Mouse (Mus musculus): ENCODE measurements around the gene 1810049J17Rik.

Gene 1810049J17Rik

DNA sequence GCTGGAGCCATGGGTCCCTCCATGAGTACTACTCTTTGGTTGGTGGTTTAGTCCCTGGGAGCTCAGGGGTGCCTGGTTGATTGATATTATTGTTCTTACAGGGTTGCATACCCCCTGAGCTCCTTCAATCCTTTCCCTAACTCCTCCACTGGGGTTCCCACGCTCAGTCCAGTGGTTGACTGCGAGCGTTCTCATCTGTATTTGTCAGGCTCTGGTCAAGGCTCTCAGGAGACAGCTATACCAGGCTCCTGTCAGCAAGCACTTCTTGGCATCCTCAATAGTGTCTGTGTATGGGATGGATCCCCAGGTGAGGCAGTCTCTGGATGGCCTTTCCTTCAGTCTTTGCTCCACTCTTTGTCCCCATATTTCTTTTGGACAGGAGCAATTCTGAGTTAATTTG, 25.2 kb upstream of the 1810049J17Rik start:
- DNase-seq (ENCODE audit: low read depth), result no peak

DNA sequence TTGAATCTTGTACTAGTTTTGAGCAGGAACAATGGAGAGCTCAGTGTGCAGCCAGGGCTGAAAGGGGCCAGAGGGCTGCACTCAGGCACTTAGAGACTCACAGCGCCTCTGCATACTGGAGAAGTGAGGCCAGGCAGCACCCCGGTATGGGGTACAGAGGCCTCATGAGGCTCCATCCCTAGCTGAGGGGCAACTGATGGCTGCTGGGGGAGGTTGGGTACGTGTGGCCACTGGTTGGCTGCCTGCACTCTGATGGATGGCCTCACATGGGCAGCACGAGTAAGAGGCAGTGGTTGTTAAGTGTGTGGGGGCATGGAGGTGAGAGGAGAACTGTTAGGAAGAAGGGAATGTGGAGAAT, 19.7 kb upstream of the 1810049J17Rik start:
- DNase-seq (ENCODE audit: low read depth), result no peak

DNA sequence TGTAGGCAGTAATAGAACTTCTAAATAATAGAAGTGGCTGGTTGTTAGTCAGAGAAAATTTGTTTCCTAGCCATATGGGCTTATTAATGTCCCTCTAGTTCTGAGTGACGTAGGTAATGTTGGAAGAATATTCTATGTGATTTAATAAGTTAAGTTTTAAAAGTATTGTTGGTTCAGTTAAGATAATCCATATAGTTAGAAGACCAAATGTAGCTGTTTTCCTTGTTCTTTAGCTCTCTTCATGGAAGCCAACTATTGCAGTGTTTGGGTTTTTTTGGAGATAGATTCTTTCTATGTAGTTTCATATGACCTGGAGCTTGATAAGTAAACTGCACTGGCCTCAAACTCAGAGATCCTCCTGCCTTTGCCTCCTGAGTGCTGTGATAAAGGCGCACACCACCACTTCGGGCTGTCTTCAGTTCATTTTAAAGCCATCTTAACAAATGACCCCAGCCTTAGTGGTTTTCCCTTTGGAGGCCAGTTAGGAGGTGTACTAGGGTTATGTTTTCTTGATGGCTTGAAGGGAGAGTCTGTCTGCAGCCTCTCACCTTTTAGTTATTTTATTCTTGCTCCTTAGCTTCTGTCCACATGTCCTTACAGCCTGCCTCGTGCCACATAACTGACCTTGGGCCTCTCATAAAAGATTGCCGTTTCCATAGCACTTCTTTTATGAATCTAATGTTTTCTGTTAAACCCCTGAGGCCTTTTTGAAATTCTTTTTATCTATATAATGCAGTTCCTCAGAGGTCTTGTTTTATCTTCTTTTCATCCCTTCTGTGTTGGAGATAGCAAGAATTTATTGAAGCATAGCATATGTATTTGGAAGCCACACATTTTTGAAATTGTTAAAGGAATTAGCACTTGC, 19.1 kb upstream of the 1810049J17Rik start:
- no peak for DNase-seq (ENCODE audit: low read depth)

DNA sequence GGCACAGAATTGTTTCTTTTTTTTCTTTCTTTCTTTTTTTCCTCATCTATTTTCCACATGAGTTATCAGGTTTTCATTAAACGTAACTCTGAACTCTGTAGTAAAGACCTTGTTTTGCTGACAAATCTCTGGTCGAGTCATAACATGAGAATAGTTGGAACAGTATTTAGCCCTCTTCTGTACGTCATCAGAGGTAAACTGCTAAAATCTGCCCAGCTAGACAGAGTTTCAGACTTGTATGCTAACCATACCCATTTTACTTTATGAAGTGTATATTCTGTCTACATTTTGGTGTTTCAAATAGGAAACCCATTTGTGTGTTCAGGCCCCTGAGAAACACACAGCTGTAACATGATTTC, 16.1 kb upstream of the 1810049J17Rik start:
- no peak for DNase-seq (ENCODE audit: low read depth)

DNA sequence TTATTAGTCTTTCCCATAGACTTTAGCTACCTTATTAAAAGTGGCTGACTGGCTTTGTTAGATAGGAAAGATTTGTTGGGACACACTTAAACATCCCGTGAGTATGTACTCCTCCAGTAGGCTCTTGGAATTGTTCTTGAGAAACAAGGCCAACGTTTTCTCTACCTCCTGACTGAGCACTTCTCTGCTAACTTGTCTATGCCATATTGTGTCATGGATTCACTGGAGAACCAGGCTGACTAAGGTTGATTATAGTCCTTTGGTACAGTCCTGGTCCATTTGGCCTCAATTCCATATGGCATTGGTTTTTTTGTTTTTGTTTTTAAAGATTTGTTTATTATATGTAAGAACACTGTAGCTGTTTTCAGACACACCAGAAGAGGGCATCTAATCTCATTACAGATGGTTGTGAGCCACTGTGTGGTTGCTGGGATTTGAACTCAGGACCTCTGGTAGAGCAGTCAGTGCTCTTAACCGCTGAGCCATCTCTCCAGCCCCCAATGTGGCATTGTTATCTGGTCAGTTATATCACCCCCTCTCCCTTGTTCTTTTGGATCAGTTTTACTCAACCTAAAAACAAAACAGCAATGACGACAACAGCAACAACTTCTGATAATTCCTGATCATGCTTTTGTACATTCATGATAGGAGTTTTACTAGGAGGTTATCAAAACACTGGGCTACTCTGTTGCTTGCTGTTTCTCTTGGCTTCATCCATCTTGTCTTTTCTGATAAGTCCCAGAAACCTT, 15.5 kb upstream of the 1810049J17Rik start:
- DNase-seq (ENCODE audit: low read depth), result no peak

DNA sequence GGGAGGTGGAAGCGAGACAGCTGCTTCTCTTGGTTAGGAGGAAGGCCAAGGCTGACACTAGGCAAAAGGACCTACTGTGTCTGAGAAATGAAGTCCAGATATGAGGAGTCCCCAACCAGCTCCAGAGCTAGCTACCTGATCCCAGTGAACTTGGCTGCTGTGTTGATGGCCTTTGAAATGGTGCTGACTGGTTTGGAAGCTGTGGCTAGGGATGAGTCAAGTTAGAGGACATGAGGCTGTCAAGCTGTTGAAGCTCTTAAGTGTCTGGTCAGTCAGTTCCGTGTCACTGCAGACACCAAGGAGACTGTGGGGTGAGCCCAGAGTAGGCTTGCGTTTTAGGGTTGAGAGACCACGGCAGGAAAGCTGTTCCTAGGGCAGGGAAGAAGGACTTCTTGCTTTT, 12.7 kb upstream of the 1810049J17Rik start:
- no peak for DNase-seq (ENCODE audit: low read depth)

DNA sequence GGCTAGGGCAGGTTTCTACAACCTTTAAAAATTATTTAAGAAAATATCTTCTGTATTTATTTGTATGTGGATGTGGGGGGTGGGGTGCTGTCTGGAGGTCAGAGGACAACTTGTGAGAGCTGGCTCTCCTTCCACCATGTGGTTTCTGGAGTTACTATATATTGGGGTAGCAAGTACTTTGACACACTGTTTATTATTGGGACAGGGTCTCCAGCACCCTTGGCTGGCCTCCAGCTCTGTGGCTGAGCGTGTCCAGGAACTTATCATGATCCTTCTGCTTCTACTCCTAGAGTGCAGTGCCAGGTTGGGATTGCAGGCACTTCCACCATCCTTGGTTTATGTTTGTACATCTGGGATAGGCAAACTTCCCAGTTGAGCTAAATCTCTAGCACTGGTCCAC, 9.6 kb upstream of the 1810049J17Rik start:
- no peak for DNase-seq (ENCODE audit: low read depth)

DNA sequence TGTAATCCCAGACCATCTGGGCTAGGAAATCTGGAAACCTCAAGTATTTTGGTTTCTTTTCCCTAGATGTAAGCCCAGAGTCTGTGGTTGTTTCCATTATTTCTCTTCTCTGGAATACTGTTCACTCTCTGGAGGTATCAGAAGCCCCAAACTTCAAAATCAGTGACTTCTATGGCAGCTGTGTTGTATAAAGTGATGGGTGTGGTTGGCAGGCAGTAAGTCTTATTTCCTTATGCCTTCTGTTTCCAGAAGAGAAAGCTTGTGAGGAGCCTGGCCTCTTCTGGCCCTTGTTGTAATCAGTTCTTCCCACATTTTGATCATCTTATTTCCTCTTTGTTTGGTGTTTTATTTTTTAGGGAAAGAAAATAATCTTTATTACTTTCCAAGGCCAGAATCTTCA, 9.2 kb upstream of the 1810049J17Rik start:
- no peak for DNase-seq (ENCODE audit: low read depth)

DNA sequence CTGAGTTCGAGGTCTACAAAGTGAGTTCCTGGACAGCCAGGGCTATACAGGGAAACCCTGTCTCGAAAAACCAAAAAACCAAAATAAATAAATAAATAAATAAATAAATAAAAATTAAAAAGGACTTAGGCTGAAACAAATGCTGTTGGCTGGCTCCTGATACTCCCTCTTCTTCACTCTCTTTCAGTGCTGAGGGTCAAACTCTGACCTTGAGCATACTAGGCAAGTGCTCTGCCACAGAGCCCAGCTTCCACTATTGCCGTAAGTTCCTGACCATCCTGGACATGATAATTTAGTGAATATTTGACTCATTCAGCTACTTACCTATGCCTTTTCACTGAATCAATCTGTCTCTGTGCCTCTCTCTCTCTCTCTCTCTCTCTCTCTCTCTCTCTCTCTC, 8.7 kb upstream of the 1810049J17Rik start:
- DNase-seq (ENCODE audit: low read depth), result no peak

DNA sequence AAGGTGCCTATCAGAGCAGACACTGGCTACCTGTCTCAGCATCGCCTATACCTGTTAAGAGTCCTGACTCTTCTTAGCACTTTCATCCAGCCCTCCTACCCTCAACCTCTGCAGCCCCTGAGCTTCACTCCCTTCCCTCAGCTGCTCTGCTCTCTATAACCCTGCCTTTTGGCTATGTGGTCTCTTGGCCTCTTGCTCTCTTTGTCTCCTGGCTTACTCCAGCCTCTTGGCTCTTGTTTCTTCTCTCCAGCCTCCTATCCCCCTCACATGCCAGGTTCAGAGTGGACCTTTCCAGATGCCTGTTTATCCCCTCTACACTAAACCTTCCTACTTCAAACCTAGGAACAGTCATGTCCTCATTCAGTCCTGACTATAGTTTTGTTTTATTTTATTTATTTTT, 2.6 kb upstream of the 1810049J17Rik start:
- DNase-seq (ENCODE audit: low read depth), result no peak

DNA sequence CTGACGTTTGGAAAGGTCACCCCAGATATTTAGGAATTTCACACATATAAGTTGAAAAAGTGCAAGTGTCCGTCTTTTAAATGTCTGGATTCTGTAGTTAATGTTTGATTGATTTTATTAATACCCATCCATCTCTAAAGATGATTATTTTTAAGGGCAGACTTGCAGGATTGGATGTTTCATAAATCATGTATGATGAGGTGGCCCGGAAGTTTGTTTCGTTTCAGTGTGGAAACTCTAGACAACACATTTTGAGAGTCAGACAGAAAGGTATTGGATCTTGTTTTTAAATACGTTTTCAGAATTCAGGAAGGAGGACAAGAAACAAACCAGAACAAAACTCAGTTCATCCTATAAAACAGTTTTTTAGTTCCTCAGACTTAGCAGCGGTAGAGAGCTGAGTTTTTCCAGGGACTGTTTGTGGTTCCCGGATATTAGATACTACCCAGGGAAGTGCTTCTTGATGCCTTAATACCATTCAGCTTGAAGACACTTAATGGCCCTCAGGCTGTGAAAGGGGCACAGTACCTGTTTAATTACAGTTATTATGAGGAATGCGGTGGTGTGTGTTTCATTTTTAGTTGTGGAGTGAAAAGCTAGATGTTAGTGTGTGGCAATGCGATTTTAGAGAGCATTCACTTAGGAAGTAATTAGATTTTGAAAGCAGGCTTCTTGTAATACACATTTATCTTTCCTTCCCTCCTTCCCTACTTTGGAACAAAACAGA, 1.1 kb upstream of the 1810049J17Rik start:
- DNase-seq (ENCODE audit: low read depth), result peak; percentile 65

DNA sequence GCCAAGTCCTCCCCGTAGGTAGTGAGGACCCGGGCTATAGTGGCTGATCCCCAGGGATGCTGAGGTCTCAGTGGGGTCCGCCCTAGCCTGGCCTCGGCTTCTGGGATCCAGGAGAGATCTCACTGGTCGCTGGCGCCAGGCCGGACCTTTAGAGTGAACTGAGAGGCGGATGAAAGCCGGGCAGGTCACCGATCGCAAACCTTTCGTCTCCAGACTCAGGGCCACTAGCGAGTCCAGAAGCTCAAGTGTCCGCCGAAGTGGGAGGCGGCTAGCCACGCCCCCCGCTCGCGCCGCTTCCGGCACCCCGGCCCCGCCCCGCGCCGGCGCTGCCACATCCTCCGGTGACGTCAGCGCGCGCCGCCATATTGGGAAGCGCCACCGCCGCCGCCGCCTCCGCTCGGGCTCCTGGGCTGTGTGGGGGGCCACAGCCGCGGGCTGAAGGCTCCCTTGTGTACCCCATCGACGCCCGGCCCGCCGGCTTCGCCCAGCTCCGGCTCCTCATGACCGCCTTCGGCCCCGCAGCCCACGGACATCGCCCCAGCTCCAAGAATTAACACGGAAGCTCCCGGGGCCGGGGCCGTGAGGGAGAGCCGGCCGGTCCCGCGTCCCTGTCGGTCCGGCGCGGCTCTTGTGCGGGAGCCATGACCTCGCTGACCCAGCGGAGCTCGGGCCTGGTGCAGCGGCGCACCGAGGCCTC, 460 bp downstream of the 1810049J17Rik start, which contains the start of gene Golph3:
TSS of gene Golph3 (plus strand) at position 360 of the 697 bp plus-strand sequence.
- peak; percentile 93 for DNase-seq (ENCODE audit: low read depth)

DNA sequence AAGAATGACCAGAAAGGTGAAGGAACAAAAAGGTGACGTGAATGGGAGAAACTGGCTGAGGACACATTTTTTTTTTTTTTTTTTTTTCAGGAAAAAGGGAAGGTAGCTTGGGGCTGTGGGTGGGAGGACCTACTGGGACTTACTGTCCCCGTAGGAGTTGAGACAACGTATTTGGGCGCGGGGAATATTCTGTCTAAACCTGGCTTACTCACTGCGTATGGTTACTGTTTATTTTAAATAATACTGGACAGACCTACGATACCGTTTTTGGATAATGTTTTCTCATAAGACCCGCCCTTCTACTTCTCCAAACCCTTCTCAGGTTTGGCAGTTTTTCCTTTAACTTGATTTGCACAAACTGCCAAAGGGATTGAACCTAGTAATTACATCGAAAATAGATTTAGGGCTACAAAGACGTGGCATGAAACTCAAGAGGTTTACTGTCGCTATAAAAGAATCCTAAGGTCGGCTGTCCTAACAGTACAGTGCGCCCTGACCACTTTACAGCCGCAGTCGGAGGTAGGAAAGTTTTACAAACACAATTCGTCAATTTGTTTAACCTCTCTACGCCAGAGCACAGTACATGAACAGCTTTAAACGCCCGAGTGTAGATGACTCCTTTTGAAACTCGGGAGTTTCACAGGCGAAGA, 1.1 kb downstream of the 1810049J17Rik start:
- DNase-seq (ENCODE audit: low read depth), result no peak

DNA sequence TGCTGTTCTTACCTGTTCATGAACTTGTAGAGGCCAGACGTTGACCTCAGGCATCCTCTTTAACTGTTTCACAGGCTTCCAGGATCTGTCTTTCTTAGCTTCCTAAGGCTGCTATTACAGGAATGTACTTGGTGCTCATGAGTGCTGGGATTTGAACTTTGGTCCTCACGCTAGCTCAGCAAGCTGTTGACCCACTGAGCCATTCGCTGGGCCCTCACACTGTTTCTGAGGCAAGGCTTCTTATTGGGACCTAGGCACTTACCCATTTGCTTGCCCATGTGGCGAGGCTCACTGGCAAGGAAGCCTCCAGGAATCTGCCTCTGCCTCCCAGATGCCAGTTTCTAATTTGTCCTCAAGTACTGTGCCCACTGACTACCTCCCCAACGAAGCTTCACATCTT, 1.8 kb downstream of the 1810049J17Rik start:
- peak; percentile 16 for DNase-seq (ENCODE audit: low read depth)

DNA sequence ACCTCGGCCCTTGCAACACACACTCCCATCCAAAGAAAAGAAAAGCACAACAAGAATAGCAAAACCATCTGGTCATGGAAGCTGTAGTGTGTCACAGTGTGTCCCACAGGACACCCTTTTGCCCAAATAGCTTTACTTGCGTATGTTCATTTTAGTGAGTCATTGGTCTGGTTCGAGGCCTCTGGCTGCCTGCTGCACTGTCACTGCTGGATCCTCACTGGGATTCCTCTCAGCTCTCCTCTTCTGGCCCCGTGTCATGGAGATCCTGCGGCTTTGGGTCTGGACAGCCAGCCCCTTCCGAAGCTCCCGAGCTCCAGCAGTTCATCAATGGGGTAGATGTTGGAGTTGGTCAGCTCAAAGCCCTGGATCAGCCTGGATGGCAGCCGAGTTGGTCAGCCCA, 3.2 kb downstream of the 1810049J17Rik start:
- DNase-seq (ENCODE audit: low read depth), result no peak

DNA sequence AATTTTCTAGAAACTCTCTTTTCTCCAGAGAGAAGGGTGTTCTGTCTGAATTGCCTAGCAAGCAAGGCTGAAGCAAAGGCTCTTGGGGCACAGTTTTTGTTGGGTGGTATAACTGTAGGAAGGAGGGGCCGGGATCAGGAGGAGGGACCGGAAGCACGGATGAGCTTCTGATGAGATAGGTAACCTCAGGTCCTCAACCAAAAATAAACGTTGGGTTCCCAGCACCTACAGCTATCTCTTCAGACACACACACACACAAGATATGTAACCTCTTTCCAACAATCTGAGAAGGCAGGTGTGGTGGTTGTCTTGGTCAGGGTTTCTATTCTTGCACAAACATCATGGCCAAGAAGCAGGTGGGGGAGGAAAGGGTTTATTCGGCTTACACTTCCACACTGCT, 4.4 kb downstream of the 1810049J17Rik start:
- no peak for DNase-seq (ENCODE audit: low read depth)

DNA sequence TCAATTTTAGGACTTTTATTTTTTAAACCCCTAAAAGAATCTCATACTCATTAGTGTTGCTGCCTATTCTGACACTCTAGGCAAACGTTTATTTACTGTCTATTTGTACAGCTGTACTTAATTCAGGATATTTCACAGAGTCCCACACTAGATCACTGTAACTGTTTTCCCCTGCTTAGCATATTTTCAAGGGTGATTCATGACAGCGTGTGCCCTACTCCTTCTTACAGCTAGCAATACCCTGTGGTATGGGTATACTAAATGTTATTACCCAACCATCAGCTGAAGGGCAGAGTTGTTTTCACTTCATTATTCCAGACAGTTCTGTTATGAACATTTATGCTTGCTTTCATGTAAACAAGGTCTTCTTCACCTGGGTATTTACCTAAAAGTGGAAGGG, 5.7 kb downstream of the 1810049J17Rik start:
- DNase-seq (ENCODE audit: low read depth), result no peak

DNA sequence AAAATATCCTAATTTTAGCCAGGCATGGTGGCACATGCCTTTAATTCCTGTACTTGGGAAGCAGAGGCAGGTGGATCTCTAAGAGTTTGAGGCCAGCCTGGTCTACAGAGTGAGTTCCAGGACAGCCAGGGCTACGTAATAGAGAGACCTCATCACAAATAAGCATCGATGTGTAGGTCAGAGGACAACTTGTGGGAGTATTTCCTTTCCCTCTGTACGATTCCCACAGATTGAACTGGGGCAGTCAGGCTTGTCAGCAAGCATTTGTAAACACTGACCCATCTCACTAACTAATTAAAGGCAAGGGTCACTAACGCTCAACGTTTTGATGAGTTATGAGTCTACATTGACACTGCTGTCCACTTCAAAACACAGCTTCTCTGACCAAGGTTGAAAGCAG, 7.1 kb downstream of the 1810049J17Rik start:
- DNase-seq (ENCODE audit: low read depth), result no peak

DNA sequence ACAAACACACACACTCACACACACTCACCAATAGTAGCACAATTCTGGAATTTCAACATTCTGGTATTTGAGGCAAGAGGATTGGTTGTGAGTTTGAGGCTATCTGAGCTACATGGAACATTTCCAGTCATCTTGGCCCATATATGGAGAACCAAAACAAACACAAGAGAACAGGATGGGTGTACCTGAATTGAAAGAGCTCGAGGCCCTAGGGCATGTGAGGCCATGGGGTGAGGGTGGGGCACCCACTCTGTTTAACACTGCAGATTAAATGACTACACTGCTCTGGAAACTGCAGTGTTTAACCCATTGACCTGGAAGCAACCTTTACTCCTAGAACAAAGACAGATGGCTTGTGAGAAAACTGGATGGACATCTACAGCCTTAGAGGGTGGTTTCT, 8.4 kb downstream of the 1810049J17Rik start:
- peak; percentile 51 for DNase-seq (ENCODE audit: low read depth)

DNA sequence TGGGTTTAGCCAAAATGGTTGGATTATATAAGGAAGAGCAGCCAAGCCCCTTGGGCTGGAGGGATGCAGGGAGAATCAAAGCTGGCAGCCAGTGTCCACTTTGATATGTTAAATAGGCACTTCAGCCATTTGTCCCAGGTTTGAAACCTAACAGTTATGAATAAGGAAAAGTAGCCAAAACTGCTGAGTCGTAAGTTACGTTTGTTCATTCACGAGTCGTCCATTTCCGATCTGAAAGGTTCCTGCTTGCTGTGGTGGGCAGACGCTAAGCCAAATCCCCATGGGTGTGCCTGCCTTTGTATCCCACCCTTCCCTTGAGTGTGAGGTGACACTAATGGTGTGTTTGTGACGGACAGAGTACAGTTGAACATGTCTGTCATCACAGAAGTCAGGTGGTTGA, 10.2 kb downstream of the 1810049J17Rik start:
- DNase-seq (ENCODE audit: low read depth), result no peak

DNA sequence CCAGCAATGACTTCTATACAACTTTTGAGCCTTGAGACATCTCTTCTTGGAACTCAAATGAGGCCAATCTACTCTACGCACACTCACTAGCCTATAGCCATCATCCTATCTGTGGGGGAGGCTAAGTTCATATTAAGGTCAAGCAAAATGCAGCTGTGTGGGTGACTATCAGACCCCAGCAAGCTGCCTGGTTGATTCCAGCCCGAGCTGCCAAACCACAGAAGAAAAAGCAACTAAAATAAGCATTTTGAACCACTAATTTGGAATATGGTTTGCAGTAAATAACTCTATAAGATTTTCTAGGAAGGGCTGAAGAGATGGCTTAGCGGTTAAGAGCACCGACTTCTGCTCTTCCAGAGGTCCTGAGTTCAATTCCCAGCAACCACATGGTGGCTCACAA, 11.0 kb downstream of the 1810049J17Rik start:
- DNase-seq (ENCODE audit: low read depth), result no peak

DNA sequence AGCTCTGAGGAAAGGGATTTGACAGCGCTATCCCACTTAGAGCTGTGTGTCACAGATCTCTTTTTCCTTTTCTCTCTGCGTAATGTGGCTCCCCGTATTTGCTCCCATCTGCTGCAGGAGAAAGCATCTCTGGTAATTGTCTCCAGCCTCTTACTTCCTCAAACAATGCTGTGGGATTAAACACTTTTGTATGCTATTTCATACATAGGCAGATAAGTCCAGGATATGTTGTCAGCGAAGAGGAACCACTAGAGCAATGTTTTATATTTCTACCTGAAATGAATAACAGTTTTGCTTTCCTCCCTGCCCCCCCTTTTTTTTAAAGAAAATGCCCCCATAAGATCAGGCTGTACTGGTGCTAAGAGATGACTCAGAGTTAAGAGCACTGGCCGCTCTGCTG, 13.2 kb downstream of the 1810049J17Rik start:
- no peak for DNase-seq (ENCODE audit: low read depth)

All from naive thymus-derived CD4-positive, alpha-beta T cell, adult 2 months (primary cell).